Mouse (Mus musculus) ES-E14 (cell line): ENCODE results near the gene Ddt. TPM values are rescaled to one million over a fixed set of nuclear protein-coding genes. Genes with fewer than 3 reads are reported as not detected.

ENCODE experiments used
- DNase-seq: peaks from one replicate; pipeline ENCODE4 v3.0.0-alpha.2; 2013; ENCODE audit warnings: low read depth, low spot score
- H3K27ac ChIP-seq: 2 replicates; pipeline ENCODE4 v1.5.1; 2012; ENCODE audit warnings: low read depth, mild to moderate bottlenecking, low read length, moderate library complexity, mixed read lengths; ENCODE audit not compliant: poor library complexity, insufficient read depth, severe bottlenecking
- H3K36me3 ChIP-seq: 2 replicates; pipeline ENCODE4 v1.6.1; 2012; ENCODE audit warnings: mild to moderate bottlenecking, low read length, moderate library complexity, mixed read lengths; ENCODE audit not compliant: control insufficient read depth, poor library complexity, insufficient read depth, severe bottlenecking
- H3K4me1 ChIP-seq, 2 experiments: fragments of 150-350 bp in 1 of 2; sonication (generic) in 1 of 2; 2 replicates each; pipeline ENCODE4 v1.6.1; 2012; ENCODE audit warnings: low read length in 2 of 2, mild to moderate bottlenecking in 1 of 2, mixed read lengths in 1 of 2; ENCODE audit not compliant: control insufficient read depth in 2 of 2, insufficient read depth in 2 of 2, poor library complexity in 1 of 2
- H3K4me3 ChIP-seq, 2 experiments: fragments of 150-350 bp in 1 of 2; sonication (generic) in 1 of 2; 2 replicates each; pipeline ENCODE4 v1.5.1; 2012; ENCODE audit warnings: low read length in 2 of 2, low read depth in 1 of 2, mild to moderate bottlenecking in 1 of 2, mixed read lengths in 1 of 2; ENCODE audit not compliant: insufficient read depth in 1 of 2, poor library complexity in 1 of 2, severe bottlenecking in 1 of 2
- H3K9ac ChIP-seq: 2 replicates; pipeline ENCODE4 v1.6.1; 2012; ENCODE audit warnings: low read depth, mild to moderate bottlenecking, low read length, mixed read lengths; ENCODE audit not compliant: poor library complexity, insufficient read depth, severe bottlenecking
- H3K9me3 ChIP-seq: fragments of 150-350 bp; sonication (generic); 2 replicates; pipeline ENCODE4 v1.6.1; 2012; ENCODE audit warnings: low read depth, mild to moderate bottlenecking, low read length; ENCODE audit not compliant: control insufficient read depth, insufficient read depth
- CHD2 ChIP-seq: IDR thresholded peaks from 2 replicates; pipeline ENCODE4 v1.6.1; 2014; ENCODE audit warnings: mild to moderate bottlenecking, low read depth, low read length, inconsistent platforms
- HCFC1 ChIP-seq: IDR thresholded peaks from 2 replicates; pipeline ENCODE4 v1.6.1; 2012; ENCODE audit warnings: low read length, inconsistent platforms, borderline replicate concordance; ENCODE audit not compliant: insufficient read depth
- MAFK ChIP-seq: IDR thresholded peaks from 2 replicates; pipeline ENCODE4 v1.6.1; 2014; ENCODE audit warnings: mild to moderate bottlenecking, low read depth, low read length, inconsistent platforms; ENCODE audit not compliant: insufficient read depth
- ZC3H11A ChIP-seq: IDR thresholded peaks from 2 replicates; pipeline ENCODE4 v1.6.1; 2012; ENCODE audit warnings: low read depth, mild to moderate bottlenecking, inconsistent platforms, low read length, borderline replicate concordance
- ZNF384 ChIP-seq: IDR thresholded peaks from 2 replicates; pipeline ENCODE4 v1.6.1; 2012; ENCODE audit warnings: low read depth, low read length, inconsistent platforms
- in situ Hi-C, 2 experiments: fragments of 600-800 bp; cut with MboI; formaldehyde crosslinking; loops; one replicate each; pipeline ENCODE4 v1.15.1; 2025; ENCODE audit warnings: low sequenced_read_pairs in 2 of 2, inconsistent platforms in 1 of 2; ENCODE audit not compliant: unreplicated experiment in 2 of 2
- total RNA-seq: library from RNA; depleted of rRNA; stranded (reverse); fragments of 300-350 nt; gene quantifications from 2 replicates; pipeline ENCODE4 v1.2.3, GENCODE M21; 2012

Gene Ddt
- total RNA-seq, 1 experiment: 84.4 TPM

DNA sequence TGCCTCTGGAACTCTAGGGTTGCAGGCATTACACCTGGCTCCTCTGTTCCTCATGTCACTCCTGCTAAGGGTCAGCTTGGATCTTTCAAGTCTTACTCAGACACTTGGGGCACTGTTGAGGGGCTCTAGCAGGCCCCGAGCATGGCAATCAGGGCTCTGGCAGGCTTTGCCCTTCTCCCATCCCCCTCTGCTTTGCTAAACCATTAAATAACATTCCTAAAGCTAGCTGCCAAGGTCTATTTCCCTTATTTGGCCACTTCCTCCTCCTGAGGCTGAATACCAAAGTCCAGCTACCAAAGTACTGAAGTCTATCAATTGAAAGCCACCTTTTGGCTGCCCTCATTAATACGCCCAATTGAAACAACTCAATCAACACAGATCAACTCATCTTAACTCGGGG, 21.7 kb upstream of the Ddt start:
- H3K4me1 ChIP-seq: peaks cover 4 to 22% of the 10 kb centered on the region in 2 experiments
- H3K27ac ChIP-seq: no peak overlapping the region
- TF ChIP-seq HCFC1 (no peak), MAFK (no peak), CHD2 (no peak), ZNF384 (no peak), ZC3H11A (no peak)
- no peak overlapping the region for H3K9ac ChIP-seq
- H3K4me3 ChIP-seq: no peak overlapping the region
- in situ Hi-C loops: no loop called here
- no peaks in the 10 kb centered on the region for H3K9me3 ChIP-seq
- no peaks in the 10 kb centered on the region for H3K36me3 ChIP-seq
- no peak for DNase-seq

DNA sequence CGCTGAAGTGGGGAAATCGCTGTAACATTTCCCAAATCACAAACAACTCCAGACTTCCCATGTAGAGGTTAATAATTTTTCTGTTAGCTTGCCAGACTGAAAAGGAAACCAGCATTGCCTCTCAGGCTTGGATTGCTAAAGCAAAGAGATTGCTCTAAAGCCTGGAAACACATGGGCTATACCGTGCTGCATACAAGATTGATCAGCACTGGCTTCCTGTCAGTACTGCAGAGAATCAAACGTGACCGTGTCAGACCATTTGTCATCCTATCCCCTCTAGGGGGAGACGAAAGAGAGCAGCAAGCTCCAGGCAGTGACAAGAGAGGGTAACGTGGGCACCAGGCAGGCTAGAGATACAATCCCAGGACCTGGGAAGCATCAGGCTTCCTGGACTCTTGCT, 17.6 kb upstream of the Ddt start:
- in situ Hi-C loops: no loop called here

GRCm38 (mm10) chr10:75789841-75790240, 16.6 kb upstream of the Ddt start:
- H3K27ac ChIP-seq: no peak overlapping the region
- H3K9me3 ChIP-seq: no peaks in the 10 kb centered on the region
- TF ChIP-seq ZNF384 (no peak), CHD2 (no peak), HCFC1 (no peak), MAFK (no peak), ZC3H11A (no peak)
- no peak overlapping the region for H3K4me3 ChIP-seq
- H3K9ac ChIP-seq: no peak overlapping the region
- no peaks in the 10 kb centered on the region for H3K36me3 ChIP-seq
- DNase-seq: no peak
- in situ Hi-C loops: no loop called here
- peaks cover 1 to 13% of the 10 kb centered on the region in 2 experiments; a peak in 2 of 4 replicates for H3K4me1 ChIP-seq

More for the DNA sequence above, 17.6 kb upstream of the Ddt start:
- no peak overlapping the region for H3K4me3 ChIP-seq
- H3K9me3 ChIP-seq: no peaks in the 10 kb centered on the region
- DNase-seq: no peak
- H3K9ac ChIP-seq: no peak overlapping the region
- no peaks in the 10 kb centered on the region for H3K36me3 ChIP-seq
- TF ChIP-seq HCFC1 (no peak), ZNF384 (no peak), CHD2 (no peak), MAFK (no peak), ZC3H11A (no peak)
- no peak overlapping the region for H3K27ac ChIP-seq
- H3K4me1 ChIP-seq: peaks cover 4 to 17% of the 10 kb centered on the region in 2 experiments

- TF ChIP-seq CHD2: no peak
- in situ Hi-C loops: no loop called here
- H3K9ac ChIP-seq: no peak overlapping the region
These were observed 16.0 kb upstream of the Ddt start for GRCm38 (mm10) chr10:75789081-75789735.

GRCm38 (mm10) chr10:75788277-75788676, 15.1 kb upstream of the Ddt start:
- in situ Hi-C loops: no loop called here
- no peak overlapping the region for H3K27ac ChIP-seq
- H3K36me3 ChIP-seq: no peaks in the 10 kb centered on the region
- no peak overlapping the region for H3K9ac ChIP-seq
- H3K9me3 ChIP-seq: no peaks in the 10 kb centered on the region
- peaks cover 0 to 5% of the 10 kb centered on the region in 2 experiments; a peak in 1 of 4 replicates for H3K4me1 ChIP-seq
- no peak overlapping the region for H3K4me3 ChIP-seq
- TF ChIP-seq HCFC1 (no peak), ZC3H11A (no peak), CHD2 (no peak), MAFK (no peak), ZNF384 (no peak)
- no peak for DNase-seq

More at GRCm38 (mm10) chr10:75789081-75789735, 16.0 kb upstream of the Ddt start:
- Histone ChIP-seq H3K4me1 (peaks cover 0 to 7% of the 10 kb centered on the region in 2 experiments; a peak in 1 of 4 replicates), H3K27ac (no peak overlapping the region), H3K4me3 (no peak overlapping the region), H3K36me3 (no peaks in the 10 kb centered on the region), H3K9me3 (no peaks in the 10 kb centered on the region)
- DNase-seq: no peak
